Mouse (Mus musculus): ENCODE measurements at regions not wholly inside any gene's neighbourhood (a gene's known extent, or its start where the extent isn't known, plus 50 kb on each side); places are given as distances from the start of the nearest gene placed in this dataset.

GRCm38 (mm10) chr7:136792131-136792530, 102.3 kb upstream of the Mgmt start:
- no peaks in the 10 kb centered on the region for H3K36me3 ChIP-seq
- H3K27ac ChIP-seq: no peak overlapping the region
- H3K4me1 ChIP-seq: no peaks in the 10 kb centered on the region
- H3K4me3 ChIP-seq: no peak overlapping the region
- H3K4me2 ChIP-seq: no peak overlapping the region
- H3K27me3 ChIP-seq: no peaks in the 10 kb centered on the region; the same call in 1 of the 2 replicates
- no peak overlapping the region for H3K9ac ChIP-seq
- 65% methylated on average over 5 of the region's 5 CpGs for WGBS
- ATAC-seq (ENCODE audit: borderline replicate concordance, extremely low read depth, low FRiP score, low TSS enrichment): no peak
- no peaks in the 10 kb centered on the region for H3K9me3 ChIP-seq

- Histone ChIP-seq H3K4me3 (no peak overlapping the region), H3K4me1 (no peaks in the 10 kb centered on the region), H3K4me2 (no peak overlapping the region), H3K27ac (no peak overlapping the region), H3K36me3 (no peaks in the 10 kb centered on the region), H3K9me3 (no peaks in the 10 kb centered on the region), H3K27me3 (no peaks in the 10 kb centered on the region; the same call in 1 of the 2 replicates), H3K9ac (no peak overlapping the region)
- ATAC-seq (ENCODE audit: borderline replicate concordance, extremely low read depth, low FRiP score, low TSS enrichment): no peak
These were observed 98.0 kb upstream of the Mgmt start for GRCm38 (mm10) chr7:136796415-136796814.

GRCm38 (mm10) chr7:136797780-136798435, 96.5 kb upstream of the Mgmt start:
- no peak overlapping the region for H3K4me3 ChIP-seq
- no peaks in the 10 kb centered on the region for H3K9me3 ChIP-seq
- no peak for ATAC-seq (ENCODE audit: borderline replicate concordance, extremely low read depth, low FRiP score, low TSS enrichment)
- no peak overlapping the region for H3K4me2 ChIP-seq
- no peak overlapping the region for H3K9ac ChIP-seq
- H3K27ac ChIP-seq: no peak overlapping the region
- WGBS: 46% methylated on average over 11 of the region's 11 CpGs
- no peaks in the 10 kb centered on the region for H3K4me1 ChIP-seq
- no peaks in the 10 kb centered on the region; the same call in 1 of the 2 replicates for H3K27me3 ChIP-seq
- H3K36me3 ChIP-seq: no peaks in the 10 kb centered on the region

- no peak overlapping the region for H3K4me3 ChIP-seq
- H3K27ac ChIP-seq: no peak overlapping the region
- ATAC-seq (ENCODE audit: borderline replicate concordance, extremely low read depth, low FRiP score, low TSS enrichment): no peak
- no peak overlapping the region for H3K9ac ChIP-seq
- H3K9me3 ChIP-seq: no peaks in the 10 kb centered on the region
- no peaks in the 10 kb centered on the region for H3K4me1 ChIP-seq
- WGBS: 72% methylated on average over 3 of the region's 3 CpGs
- H3K4me2 ChIP-seq: no peak overlapping the region
- H3K27me3 ChIP-seq: no peaks in the 10 kb centered on the region; the same call in 1 of the 2 replicates
- H3K36me3 ChIP-seq: no peaks in the 10 kb centered on the region
These were observed 95.8 kb upstream of the Mgmt start for GRCm38 (mm10) chr7:136798605-136799004.

- WGBS: 66% methylated on average over 6 of the region's 6 CpGs
These were observed 87.3 kb upstream of the Mgmt start for GRCm38 (mm10) chr7:136807101-136807500.

GRCm38 (mm10) chr7:136807968-136808367, 86.4 kb upstream of the Mgmt start:
- Histone ChIP-seq H3K9ac (no peak overlapping the region), H3K9me3 (no peaks in the 10 kb centered on the region), H3K4me1 (no peaks in the 10 kb centered on the region), H3K4me3 (no peak overlapping the region), H3K4me2 (no peak overlapping the region), H3K36me3 (no peaks in the 10 kb centered on the region), H3K27ac (no peak overlapping the region), H3K27me3 (peaks cover 4% of the 10 kb centered on the region)
- no peak for ATAC-seq (ENCODE audit: borderline replicate concordance, extremely low read depth, low FRiP score, low TSS enrichment)

More at GRCm38 (mm10) chr7:136807101-136807500, 87.3 kb upstream of the Mgmt start:
- H3K27ac ChIP-seq: no peak overlapping the region
- no peak overlapping the region for H3K4me3 ChIP-seq
- no peaks in the 10 kb centered on the region for H3K36me3 ChIP-seq
- ATAC-seq (ENCODE audit: borderline replicate concordance, extremely low read depth, low FRiP score, low TSS enrichment): peak; percentile 84; the same call in 1 of the 2 replicates
- H3K9me3 ChIP-seq: no peaks in the 10 kb centered on the region
- no peaks in the 10 kb centered on the region for H3K4me1 ChIP-seq
- no peak overlapping the region for H3K9ac ChIP-seq
- H3K27me3 ChIP-seq: peaks cover 4% of the 10 kb centered on the region
- no peak overlapping the region for H3K4me2 ChIP-seq

GRCm38 (mm10) chr7:136809576-136809975, 84.8 kb upstream of the Mgmt start:
- Histone ChIP-seq H3K4me2 (no peak overlapping the region), H3K4me1 (no peaks in the 10 kb centered on the region), H3K4me3 (no peak overlapping the region), H3K36me3 (no peaks in the 10 kb centered on the region), H3K27ac (no peak overlapping the region), H3K27me3 (peaks cover 4% of the 10 kb centered on the region), H3K9me3 (no peaks in the 10 kb centered on the region), H3K9ac (no peak overlapping the region)
- 48% methylated on average over 8 of the region's 8 CpGs for WGBS
- ATAC-seq (ENCODE audit: borderline replicate concordance, extremely low read depth, low FRiP score, low TSS enrichment): no peak

GRCm38 (mm10) chr7:136813691-136814325, 80.6 kb upstream of the Mgmt start:
- Histone ChIP-seq H3K9me3 (no peaks in the 10 kb centered on the region), H3K4me2 (no peak overlapping the region), H3K27ac (no peak overlapping the region), H3K36me3 (no peaks in the 10 kb centered on the region), H3K27me3 (no peaks in the 10 kb centered on the region; the same call in 1 of the 2 replicates), H3K4me3 (no peak overlapping the region), H3K4me1 (no peaks in the 10 kb centered on the region), H3K9ac (no peak overlapping the region)
- ATAC-seq (ENCODE audit: borderline replicate concordance, extremely low read depth, low FRiP score, low TSS enrichment): no peak
- WGBS: 74% methylated on average over 9 of the region's 9 CpGs

- no peaks in the 10 kb centered on the region for H3K4me1 ChIP-seq
- no peak overlapping the region for H3K9ac ChIP-seq
- H3K4me3 ChIP-seq: no peak overlapping the region
- no peak overlapping the region for H3K27ac ChIP-seq
- no peaks in the 10 kb centered on the region for H3K36me3 ChIP-seq
- H3K4me2 ChIP-seq: no peak overlapping the region
- WGBS: 72% methylated on average over 6 of the region's 6 CpGs
- ATAC-seq (ENCODE audit: borderline replicate concordance, extremely low read depth, low FRiP score, low TSS enrichment): no peak
- H3K27me3 ChIP-seq: no peaks in the 10 kb centered on the region
- no peaks in the 10 kb centered on the region for H3K9me3 ChIP-seq
These were observed 79.7 kb upstream of the Mgmt start for GRCm38 (mm10) chr7:136814751-136815150.

- WGBS: 50% methylated on average over 4 of the region's 4 CpGs
- Histone ChIP-seq H3K27ac (no peak overlapping the region), H3K9me3 (no peaks in the 10 kb centered on the region), H3K4me3 (no peak overlapping the region), H3K27me3 (peaks cover 24% of the 10 kb centered on the region), H3K36me3 (no peaks in the 10 kb centered on the region), H3K4me2 (no peak overlapping the region), H3K4me1 (no peaks in the 10 kb centered on the region), H3K9ac (no peak overlapping the region)
- ATAC-seq (ENCODE audit: borderline replicate concordance, extremely low read depth, low FRiP score, low TSS enrichment): no peak; the same call in 1 of the 2 replicates
These were observed 74.1 kb upstream of the Mgmt start for GRCm38 (mm10) chr7:136820291-136820690.

GRCm38 (mm10) chr7:136825647-136826046, 68.8 kb upstream of the Mgmt start:
- ATAC-seq (ENCODE audit: borderline replicate concordance, extremely low read depth, low FRiP score, low TSS enrichment): no peak
- Histone ChIP-seq H3K4me3 (no peak overlapping the region), H3K36me3 (no peaks in the 10 kb centered on the region)

GRCm38 (mm10) chr7:136829621-136830313, 64.6 kb upstream of the Mgmt start:
- Histone ChIP-seq H3K4me2 (no peak overlapping the region), H3K27ac (no peak overlapping the region), H3K36me3 (no peaks in the 10 kb centered on the region), H3K27me3 (peaks cover 32% of the 10 kb centered on the region), H3K4me3 (no peak overlapping the region), H3K9me3 (no peaks in the 10 kb centered on the region), H3K9ac (no peak overlapping the region), H3K4me1 (no peaks in the 10 kb centered on the region)
- ATAC-seq (ENCODE audit: borderline replicate concordance, extremely low read depth, low FRiP score, low TSS enrichment): peak; percentile 57; the same call in 1 of the 2 replicates
- WGBS: 33% methylated on average over 1 of the region's 1 CpGs

More at GRCm38 (mm10) chr7:136825647-136826046, 68.8 kb upstream of the Mgmt start:
- Histone ChIP-seq H3K4me2 (peak overlapping the region; percentile 7; the same call in 1 of the 2 replicates), H3K9ac (no peak overlapping the region), H3K9me3 (no peaks in the 10 kb centered on the region), H3K27ac (no peak overlapping the region), H3K4me1 (no peaks in the 10 kb centered on the region), H3K27me3 (peaks cover 53% of the 10 kb centered on the region)
- WGBS: 14% methylated on average over 16 of the region's 16 CpGs
